Mouse (Mus musculus) neural tube, embryonic 10.5 days (tissue): ENCODE measurements around the gene Cldn5.

Source experiments
- DNase-seq: peaks from one replicate; pipeline ENCODE4 v3.0.0-alpha.2; 2017; ENCODE audit warnings: low spot score; ENCODE audit errors: extremely low spot score

The Cldn5 gene

GRCm38 (mm10) chr16:18785025-18785424, 8.4 kb downstream of the Cldn5 start:
- no peak for DNase-seq

GRCm38 (mm10) chr16:18785485-18785884, 8.8 kb downstream of the Cldn5 start:
- DNase-seq: no peak

GRCm38 (mm10) chr16:18786652-18787051, 10.0 kb downstream of the Cldn5 start:
- DNase-seq: no peak

- DNase-seq: no peak
Observed at GRCm38 (mm10) chr16:18788627-18789406, 12.2 kb downstream of the Cldn5 start.

GRCm38 (mm10) chr16:18795223-18795899, 18.7 kb downstream of the Cldn5 start:
- no peak for DNase-seq

- DNase-seq: no peak
Observed at GRCm38 (mm10) chr16:18796645-18797044, 20.0 kb downstream of the Cldn5 start.

- DNase-seq: no peak
Observed at GRCm38 (mm10) chr16:18798151-18798550, 21.5 kb downstream of the Cldn5 start.

- no peak for DNase-seq
Observed at GRCm38 (mm10) chr16:18798841-18799240, 22.2 kb downstream of the Cldn5 start.

GRCm38 (mm10) chr16:18805746-18806145, 29.1 kb downstream of the Cldn5 start:
- DNase-seq: no peak

- DNase-seq: no peak
Observed at GRCm38 (mm10) chr16:18809001-18809400, 32.4 kb downstream of the Cldn5 start.

GRCm38 (mm10) chr16:18811032-18811431, 34.4 kb downstream of the Cldn5 start:
- no peak for DNase-seq

GRCm38 (mm10) chr16:18811468-18812384, 35.1 kb downstream of the Cldn5 start, which contains the start of the genes Ufd1 and Cdc45:
Gene Ufd1 (plus strand): TSS chr16:18811779.
Gene Cdc45 (minus strand): TSS chr16:18811987.
- peak; percentile 91 for DNase-seq

GRCm38 (mm10) chr16:18812385-18812910, 35.8 kb downstream of the Cldn5 start:
- DNase-seq: no peak

- no peak for DNase-seq
Observed at GRCm38 (mm10) chr16:18822356-18822755, 45.7 kb downstream of the Cldn5 start.

GRCm38 (mm10) chr16:18822925-18823324, 46.3 kb downstream of the Cldn5 start:
- no peak for DNase-seq
